Mouse (Mus musculus) heart, embryonic 16.5 days (tissue): Measurements from ENCODE around the gene Gm10324. TPM values are rescaled to one million over a fixed set of nuclear protein-coding genes. Genes with fewer than 3 reads are reported as not detected.
"Not testable (repeated sequence)": the region's sequence is repeated elsewhere in the genome, so short reads cannot be mapped to it uniquely, and the experiment has no call there.

Experiments used
- ATAC-seq: fragments of 200-750 bp; cut with Nextera tagmentation; replicated peaks from 2 replicates; pipeline ENCODE4 v1.8.0; 2017; ENCODE audit warnings: moderate number of reproducible peaks; ENCODE audit not compliant: insufficient read depth, low FRiP score; ENCODE audit errors: extremely low read depth
- H3K27ac ChIP-seq: fragments of 300-500 bp; sonication (generic); 2 replicates; pipeline ENCODE4 v1.5.1; 2014; ENCODE audit warnings: mild to moderate bottlenecking, low read length, control low read depth, moderate library complexity
- H3K27me3 ChIP-seq: fragments of 300-500 bp; sonication (generic); 2 replicates; pipeline ENCODE4 v1.6.1; 2014; ENCODE audit warnings: low read length, mixed read lengths; ENCODE audit not compliant: control insufficient read depth, insufficient read depth
- H3K36me3 ChIP-seq: fragments of 300-500 bp; sonication (generic); 2 replicates; pipeline ENCODE4 v1.6.1; 2014; ENCODE audit not compliant: control insufficient read depth, insufficient read depth
- H3K4me1 ChIP-seq: fragments of 300-500 bp; sonication (generic); 2 replicates; pipeline ENCODE4 v1.6.1; 2014; ENCODE audit warnings: low read length, mixed read lengths; ENCODE audit not compliant: control insufficient read depth, insufficient read depth
- H3K4me2 ChIP-seq: fragments of 300-500 bp; sonication (generic); 2 replicates; pipeline ENCODE4 v1.6.1; 2014; ENCODE audit warnings: low read depth, mild to moderate bottlenecking, control low read depth, low read length
- H3K4me3 ChIP-seq: fragments of 300-500 bp; sonication (generic); 2 replicates; pipeline ENCODE4 v1.5.1; 2014; ENCODE audit warnings: mild to moderate bottlenecking, control low read depth, low read length
- H3K9ac ChIP-seq: fragments of 300-500 bp; sonication (generic); 2 replicates; pipeline ENCODE4 v1.6.1; 2014; ENCODE audit warnings: low read length, control low read depth
- H3K9me3 ChIP-seq: fragments of 300-500 bp; sonication (generic); replicated peaks from 2 replicates; pipeline ENCODE4 v1.6.1; 2016; ENCODE audit warnings: low read length; ENCODE audit not compliant: control insufficient read depth
- WGBS: fragments of 180-500 bp; shearing (Covaris S2); extraction: QIAGEN DNeasy Blood & Tissue Kit; methylation state at CpG from one replicate; pipeline ENCODE4 v1.1.7; 2014; 5-methylcytosine and 5-hydroxymethylcytosine counted together
- polyA plus RNA-seq: library from polyadenylated mRNA; unstranded; fragments of >200 nt; fragmentation: Nextera tagmentation; extraction: Ambion mirVana; gene quantifications from 2 replicates; pipeline ENCODE4 v1.2.1, GENCODE M21; 2015

Gm10324 gene
- not detected in 2 replicates for polyA plus RNA-seq

DNA sequence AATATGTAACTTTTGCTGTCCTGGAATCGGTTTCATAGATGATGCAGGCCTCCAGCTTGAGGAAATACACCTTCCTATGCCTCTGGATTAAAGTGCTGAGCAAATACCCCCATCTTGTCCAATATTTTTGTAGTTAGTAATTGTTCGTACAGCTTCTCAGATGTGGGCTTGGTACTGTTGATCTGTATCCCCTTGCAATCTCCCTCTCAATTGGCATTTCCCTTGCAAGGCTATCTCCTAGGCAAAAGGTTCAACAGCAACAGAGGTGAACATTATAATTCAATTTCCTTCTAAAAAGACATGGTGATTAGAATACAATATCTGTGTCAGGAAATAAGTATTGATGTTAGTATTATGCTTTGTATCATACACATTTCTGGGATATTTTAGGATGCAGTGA is at the start of gene Gm10324:
Gm10324 (plus strand) TSS at position 301 of the 400 bp plus-strand sequence.
- WGBS = no CpG with 5 or more reads among the region's 2 CpGs
- H3K36me3 ChIP-seq, H3K4me1 ChIP-seq, ATAC-seq, H3K4me2 ChIP-seq, H3K4me3 ChIP-seq, H3K27ac ChIP-seq, H3K9me3 ChIP-seq, H3K9ac ChIP-seq, H3K27me3 ChIP-seq: not testable (repeated sequence)

Other genes starting within 250 kb of the Gm10324 start
- not detected in 2 replicates for gene Gm10772, start 108.0 kb downstream of the Gm10324 start, polyA plus RNA-seq